Mouse (Mus musculus) MEL (cell line): Measurements from ENCODE around the gene Ywhaq.

Source experiments
- CHD2 ChIP-seq: IDR thresholded peaks from 2 replicates; pipeline ENCODE4 v1.6.1; 2011; ENCODE audit warnings: low read length, improper control_type of control experiment
- CTCF ChIP-seq, 3 experiments: IDR thresholded peaks in 2 of 3; conservative IDR thresholded peaks in 1 of 3; 2 replicates each; pipeline ENCODE4 v1.5.1; 2011 to 2012; ENCODE audit warnings: low read length in 3 of 3, low read depth in 2 of 3, mild to moderate bottlenecking in 2 of 3, improper control_type of control experiment in 1 of 3, inconsistent platforms in 1 of 3, mixed read lengths in 1 of 3, moderate library complexity in 1 of 3; ENCODE audit not compliant: control insufficient read depth in 1 of 3, insufficient read depth in 1 of 3, poor library complexity in 1 of 3, severe bottlenecking in 1 of 3
- POLR2A ChIP-seq, 2 experiments: IDR thresholded peaks; 2 replicates each; pipeline ENCODE4 v1.6.1; 2011 to 2012; ENCODE audit warnings: low read length in 2 of 2, mild to moderate bottlenecking in 2 of 2, control low read depth in 1 of 2, improper control_type of control experiment in 1 of 2, low read depth in 1 of 2, moderate library complexity in 1 of 2; ENCODE audit not compliant: control insufficient read depth in 1 of 2, insufficient read depth in 1 of 2, poor library complexity in 1 of 2

DNA sequence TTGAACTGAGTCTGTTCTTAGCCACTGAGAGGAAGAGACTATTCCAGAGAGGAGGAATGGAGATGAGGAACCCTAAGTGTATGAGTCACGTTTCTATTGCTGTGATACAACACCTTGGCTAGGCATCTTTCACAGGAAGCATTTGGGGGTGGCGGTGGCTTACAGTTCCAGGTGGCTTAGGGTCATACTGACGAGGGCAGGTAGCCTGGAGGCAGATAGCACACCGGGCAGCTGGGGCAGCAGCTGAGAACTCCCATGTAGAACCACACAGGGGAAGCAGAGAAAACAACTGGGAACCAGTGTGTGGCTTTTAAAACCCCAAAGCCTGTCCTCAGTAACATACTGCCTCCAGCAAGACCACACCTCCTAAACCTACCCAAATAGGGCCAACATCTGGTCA lies 12.7 kb upstream of the Ywhaq start:
- TF ChIP-seq CTCF (IDR thresholded peaks at IDR 0.05 in 2 of 3, conservative IDR thresholded peaks at IDR 0.05 in 1 of 3; ENCODE audit: control insufficient read depth in 1 of 3, insufficient read depth in 1 of 3, low read depth in 2 of 3, low read length in 3 of 3, poor library complexity in 1 of 3, severe bottlenecking in 1 of 3) (no peak), POLR2A (IDR thresholded peaks at IDR 0.05; ENCODE audit: control insufficient read depth in 1 of 2, insufficient read depth in 1 of 2, low read depth in 1 of 2, low read length in 2 of 2, poor library complexity in 1 of 2) (no peak), CHD2 (no peak)
